Mouse (Mus musculus): ENCODE data around the gene Ssh2.
A peak's percentile ranks its signal among the peaks of the same experiment; 100 is the strongest.

Gene Ssh2

GRCm38 (mm10) chr11:77215951-77216760, at the start of gene Ssh2:
Gene Ssh2, plus strand, starts transcription at chr11:77216287.
- DNase-seq (ENCODE audit: low spot score) = peak; percentile 30

GRCm38 (mm10) chr11:77173731-77174130, 42.4 kb upstream of the Ssh2 start:
- DNase-seq (ENCODE audit: low spot score) = no peak

- no peak for DNase-seq (ENCODE audit: low spot score)
These were observed 41.6 kb upstream of the Ssh2 start for GRCm38 (mm10) chr11:77174531-77174930.

- no peak for DNase-seq (ENCODE audit: low spot score)
These were observed 36.3 kb upstream of the Ssh2 start for GRCm38 (mm10) chr11:77179771-77180170.

- no peak for DNase-seq (ENCODE audit: low spot score)
These were observed 35.2 kb upstream of the Ssh2 start for GRCm38 (mm10) chr11:77180886-77181285.

GRCm38 (mm10) chr11:77181528-77181927, 34.6 kb upstream of the Ssh2 start:
- no peak for DNase-seq (ENCODE audit: low spot score)

- no peak for DNase-seq (ENCODE audit: low spot score)
These were observed 34.0 kb upstream of the Ssh2 start for GRCm38 (mm10) chr11:77182041-77182440.

GRCm38 (mm10) chr11:77182616-77183015, 33.5 kb upstream of the Ssh2 start:
- DNase-seq (ENCODE audit: low spot score) = no peak

- no peak for DNase-seq (ENCODE audit: low spot score)
These were observed 31.2 kb upstream of the Ssh2 start for GRCm38 (mm10) chr11:77184926-77185325.

- DNase-seq (ENCODE audit: low spot score) = no peak
These were observed 27.2 kb upstream of the Ssh2 start, which contains the start of gene Efcab5 for GRCm38 (mm10) chr11:77188868-77189267. Gene Efcab5, minus strand, starts transcription at chr11:77188968.

- DNase-seq (ENCODE audit: low spot score) = no peak
These were observed 22.7 kb upstream of the Ssh2 start for GRCm38 (mm10) chr11:77193410-77193809.

GRCm38 (mm10) chr11:77193941-77194553, 22.0 kb upstream of the Ssh2 start:
- no peak for DNase-seq (ENCODE audit: low spot score)

- no peak for DNase-seq (ENCODE audit: low spot score)
These were observed 21.3 kb upstream of the Ssh2 start for GRCm38 (mm10) chr11:77194762-77195161.

- DNase-seq (ENCODE audit: low spot score) = no peak
These were observed 20.6 kb upstream of the Ssh2 start for GRCm38 (mm10) chr11:77195360-77196109.

- DNase-seq (ENCODE audit: low spot score) = no peak
These were observed 19.6 kb upstream of the Ssh2 start for GRCm38 (mm10) chr11:77196181-77197143.

GRCm38 (mm10) chr11:77199636-77200035, 16.5 kb upstream of the Ssh2 start:
- DNase-seq (ENCODE audit: low spot score) = no peak

- no peak for DNase-seq (ENCODE audit: low spot score)
These were observed 15.4 kb upstream of the Ssh2 start for GRCm38 (mm10) chr11:77200703-77201102.

- DNase-seq (ENCODE audit: low spot score) = no peak
These were observed 1.9 kb upstream of the Ssh2 start for GRCm38 (mm10) chr11:77214142-77214692.

- no peak for DNase-seq (ENCODE audit: low spot score)
These were observed 1.3 kb upstream of the Ssh2 start for GRCm38 (mm10) chr11:77214755-77215154.

GRCm38 (mm10) chr11:77215483-77215882, 604 bp upstream of the Ssh2 start:
- no peak for DNase-seq (ENCODE audit: low spot score)

GRCm38 (mm10) chr11:77216761-77217130, 659 bp downstream of the Ssh2 start:
- DNase-seq (ENCODE audit: low spot score) = no peak

All from urinary bladder, postnatal 10 days (tissue).